Mouse (Mus musculus) adrenal gland, postnatal 36 days (tissue): ENCODE data around the gene Gm9913. TPM values are rescaled to one million over a fixed set of nuclear protein-coding genes. Genes with fewer than 3 reads are reported as not detected.

Experiments
- DNase-seq, 2 experiments: peaks; one replicate each; pipeline ENCODE4 v3.0.0; 2021; ENCODE audit warnings: mixed read lengths in 1 of 2
- long read RNA-seq, 2 experiments: library from polyadenylated mRNA; stranded (forward); transcript quantifications; one replicate each; pipeline ENCODE4 v2.0.0; 2021; ENCODE audit warnings: borderline sequencing depth in 2 of 2
- total RNA-seq, 2 experiments: library from RNA; stranded (reverse); gene quantifications; 2 replicates each; pipeline ENCODE4 v1.2.3; 2021

Gm9913 gene
- not detected for total RNA-seq
- long read RNA-seq, experiment 1 = 0 reads
- long read RNA-seq, experiment 2 = 0 reads

- DNase-seq = peak; percentile 64 to 69
Measured at GRCm38 (mm10) chr2:125505006-125505745, at the start of gene Gm9913. Gene Gm9913 (plus strand): TSS chr2:125505089.

DNA sequence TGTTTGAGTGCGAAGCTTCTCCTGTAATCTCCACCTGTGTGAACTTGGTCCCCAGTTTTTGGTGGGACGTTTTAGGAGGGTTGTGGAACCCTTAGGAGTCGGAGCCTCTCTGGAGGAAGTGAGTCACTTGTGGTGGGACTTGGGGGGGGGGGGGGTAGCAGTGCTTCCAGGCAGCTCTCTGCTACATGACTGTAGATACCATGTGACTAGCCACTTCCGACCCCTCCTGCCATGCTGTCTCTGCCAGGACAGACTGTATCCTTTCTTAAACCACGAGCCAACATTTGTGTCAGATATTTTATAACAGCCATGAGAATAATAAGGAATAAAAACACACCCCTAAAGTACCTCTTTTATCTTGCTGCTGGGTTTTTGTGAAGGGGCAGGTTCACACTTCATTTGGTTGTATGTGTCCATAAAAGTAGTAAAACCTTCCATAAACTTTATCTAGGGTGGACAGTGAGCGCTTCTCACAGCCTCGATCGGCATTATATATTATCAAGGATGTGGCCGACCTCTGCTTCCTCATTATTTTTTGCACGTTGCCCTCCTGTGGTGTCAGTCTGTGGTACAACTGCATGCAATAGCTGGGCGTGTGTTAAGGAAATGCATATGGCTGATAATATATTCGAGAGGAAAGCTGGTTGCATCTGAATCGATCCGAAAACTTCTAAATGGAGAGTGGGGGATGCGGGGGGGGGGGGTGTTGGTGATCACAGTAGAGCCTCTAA is 48.7 kb upstream of the Gm9913 start:
- DNase-seq = no peak

DNA sequence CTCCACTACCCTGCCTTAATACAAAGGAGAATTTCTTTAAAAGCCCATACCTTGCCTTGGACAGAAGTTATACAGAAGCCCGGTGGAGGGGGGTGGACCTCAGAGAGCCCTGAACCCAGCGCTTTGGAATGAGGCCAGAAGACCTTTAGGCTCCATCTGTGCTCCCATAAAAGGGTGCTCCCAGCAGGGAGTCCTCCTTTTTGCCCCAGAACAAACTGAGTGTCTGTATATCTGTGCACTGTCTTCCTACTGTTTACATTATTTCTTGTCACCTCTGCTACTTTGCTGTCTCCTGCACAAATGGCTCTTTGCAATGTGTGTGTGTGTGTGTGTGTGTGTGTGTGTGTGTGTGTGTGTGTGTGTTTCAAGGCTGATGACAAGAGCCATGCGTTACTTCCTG is 45.8 kb upstream of the Gm9913 start:
- no peak for DNase-seq

- no peak for DNase-seq
Measured at GRCm38 (mm10) chr2:125464036-125464435, 40.9 kb upstream of the Gm9913 start.

GRCm38 (mm10) chr2:125470553-125471295 is 34.2 kb upstream of the Gm9913 start:
- DNase-seq = peak; percentile 9 to 20

GRCm38 (mm10) chr2:125471721-125472120 is 33.2 kb upstream of the Gm9913 start:
- DNase-seq = no peak

DNA sequence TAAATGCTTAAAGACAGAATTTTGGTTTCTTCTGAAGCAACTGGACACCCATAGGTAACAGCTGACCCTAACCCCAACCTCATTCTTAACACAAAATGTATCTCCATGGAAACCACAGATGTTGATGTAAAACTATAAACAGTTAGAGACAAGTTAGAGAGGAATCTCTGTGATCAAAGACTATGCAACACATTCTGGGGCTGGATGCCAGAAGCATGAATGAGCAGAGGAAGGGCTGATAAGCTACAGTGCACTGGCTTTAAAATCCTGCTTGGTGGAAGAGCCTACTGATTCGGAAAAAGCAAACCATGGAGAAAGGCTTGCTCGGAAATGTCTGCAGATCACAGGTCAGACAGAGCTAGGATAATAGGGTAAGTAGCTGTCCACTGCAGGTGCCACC is 31.7 kb upstream of the Gm9913 start:
- peak in 1 of 2 experiments; percentile 25 for DNase-seq

GRCm38 (mm10) chr2:125474690-125475089 is 30.2 kb upstream of the Gm9913 start:
- DNase-seq = no peak

DNA sequence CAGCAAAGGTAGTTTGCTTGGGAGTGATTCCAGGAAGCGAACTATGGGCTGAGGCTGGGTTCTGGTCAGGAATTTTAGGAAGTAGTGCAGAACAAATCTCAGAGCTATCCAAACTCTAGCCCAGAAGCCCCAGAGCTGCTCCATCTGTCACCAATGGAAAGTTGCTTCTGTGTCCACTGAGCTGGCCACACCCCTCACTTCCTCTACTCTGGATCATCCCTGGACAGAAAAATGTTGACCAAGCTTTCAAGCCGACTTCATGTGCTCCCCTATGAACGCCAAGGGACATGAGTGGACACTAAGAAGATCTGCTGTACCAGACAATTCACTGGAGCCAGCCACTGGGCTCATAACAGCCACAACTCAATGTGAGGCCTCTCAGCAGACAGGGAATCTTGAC is 28.7 kb upstream of the Gm9913 start:
- DNase-seq = no peak

GRCm38 (mm10) chr2:125477367-125477766 is 27.5 kb upstream of the Gm9913 start:
- no peak for DNase-seq

- DNase-seq = no peak
Measured at GRCm38 (mm10) chr2:125478705-125479104, 26.2 kb upstream of the Gm9913 start.

DNA sequence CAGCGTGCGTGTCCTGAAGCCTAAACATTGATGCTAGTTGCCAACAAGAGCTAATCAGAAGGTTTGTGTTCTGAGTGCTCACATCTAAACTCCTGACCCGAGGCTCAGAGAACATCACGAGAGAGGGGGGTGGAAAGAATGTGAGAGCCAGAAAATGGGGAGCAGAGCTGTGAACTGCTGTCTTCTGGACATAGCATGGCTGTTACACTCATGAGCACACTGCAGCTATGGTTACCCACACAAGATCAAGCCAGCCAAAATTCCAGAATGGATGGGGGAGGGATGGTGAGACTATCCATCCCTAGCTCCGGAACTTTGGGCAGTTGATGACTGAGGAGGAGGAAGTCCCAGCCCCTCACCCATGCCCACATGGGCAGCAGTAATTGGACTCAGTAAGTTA is 24.8 kb upstream of the Gm9913 start:
- no peak for DNase-seq

DNA sequence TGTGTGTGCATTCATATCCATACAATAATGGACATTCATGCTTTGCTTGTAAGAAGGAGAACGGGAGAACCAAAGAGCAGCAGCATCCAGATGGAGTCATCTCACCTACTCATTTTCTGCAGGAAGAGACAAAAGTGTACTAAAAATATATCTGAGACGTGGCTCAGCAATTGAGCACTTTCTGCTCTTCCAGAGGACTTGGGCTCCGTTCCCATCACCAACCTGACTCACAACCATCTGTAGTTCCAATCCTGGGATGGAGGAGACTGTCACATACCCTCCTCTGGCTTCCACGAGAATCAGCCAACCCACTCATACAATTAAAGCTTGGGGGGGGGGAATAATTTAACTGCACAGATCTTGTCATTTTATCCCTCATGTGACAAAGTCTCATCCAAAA is 23.8 kb upstream of the Gm9913 start:
- DNase-seq = no peak

DNA sequence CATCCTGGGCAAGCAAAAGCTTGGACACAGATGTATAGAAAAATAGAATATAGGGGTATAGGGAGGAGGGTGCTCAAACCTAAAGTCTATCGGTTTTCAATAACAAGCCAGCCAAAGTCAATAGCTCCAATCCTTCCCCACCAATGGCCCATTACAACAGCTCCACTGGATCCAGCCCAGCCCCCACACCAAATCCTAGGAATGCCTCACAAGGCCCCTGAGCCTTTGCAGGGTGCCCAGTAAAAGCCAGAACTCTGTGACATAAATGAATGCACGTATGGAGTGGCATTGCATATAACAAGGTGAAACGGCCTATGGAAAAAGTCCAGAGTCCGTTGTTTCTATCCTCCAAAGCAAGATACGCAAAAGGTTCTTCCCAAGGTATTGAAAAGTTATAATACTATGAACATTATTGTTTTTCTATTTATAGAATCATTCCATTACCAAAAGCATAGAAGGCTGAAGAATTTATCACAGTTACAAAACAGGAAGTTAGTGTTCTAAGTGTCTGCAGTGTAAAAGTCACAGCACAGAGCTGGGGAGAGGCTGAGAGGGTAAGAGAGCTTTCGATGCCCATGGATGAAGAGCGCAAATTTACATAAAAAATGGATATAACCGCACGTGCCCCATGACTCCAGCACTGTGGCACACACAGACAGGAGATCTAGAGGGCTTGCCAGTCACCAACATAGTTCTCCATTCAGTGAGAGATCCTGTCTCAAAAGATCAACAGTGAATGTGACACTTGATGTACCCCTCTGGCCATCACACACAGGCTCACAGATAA is 23.2 kb upstream of the Gm9913 start:
- DNase-seq = no peak

DNA sequence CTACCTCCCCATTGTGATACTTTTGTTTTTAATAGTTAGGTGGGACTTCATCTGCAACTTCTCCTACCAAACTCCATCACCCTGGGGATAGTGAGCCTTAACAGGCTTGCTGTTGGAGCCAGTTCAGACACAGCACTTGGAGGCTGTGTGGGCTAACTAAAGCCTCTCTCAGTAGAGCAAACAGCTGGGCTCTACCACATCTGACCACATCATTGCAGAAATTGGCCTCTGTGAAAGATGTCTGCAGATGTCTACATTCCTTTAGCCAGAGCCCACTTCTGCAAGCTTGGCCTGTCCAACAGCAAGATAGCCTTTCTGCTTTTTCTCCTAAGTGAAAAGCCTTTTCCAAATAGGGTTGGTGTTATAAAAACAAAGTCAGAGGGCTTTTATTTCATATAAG is 20.7 kb upstream of the Gm9913 start:
- DNase-seq = no peak

DNA sequence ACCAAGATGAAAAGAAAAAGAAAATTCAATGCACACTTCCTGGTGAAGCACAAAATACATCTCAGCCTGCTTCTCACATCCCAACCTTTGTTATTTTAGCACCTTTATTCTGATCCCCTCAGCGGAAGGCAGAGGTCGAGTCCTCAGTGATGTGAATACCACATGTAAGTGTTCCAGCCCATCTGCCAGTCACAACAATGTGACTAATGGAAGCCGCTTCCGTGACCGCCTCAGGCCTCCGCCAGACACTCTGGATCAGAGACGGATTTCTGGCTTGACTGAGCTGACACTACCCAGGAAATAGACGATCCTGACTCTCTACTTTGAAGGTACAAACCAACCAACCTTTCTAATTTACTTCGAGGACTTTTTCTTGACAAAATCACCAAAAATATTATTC is 20.0 kb upstream of the Gm9913 start:
- DNase-seq = no peak

GRCm38 (mm10) chr2:125489979-125490378 is 14.9 kb upstream of the Gm9913 start:
- no peak for DNase-seq

- no peak for DNase-seq
Measured at GRCm38 (mm10) chr2:125492050-125492900, 12.6 kb upstream of the Gm9913 start.

GRCm38 (mm10) chr2:125494291-125494690 is 10.6 kb upstream of the Gm9913 start:
- DNase-seq = no peak

DNA sequence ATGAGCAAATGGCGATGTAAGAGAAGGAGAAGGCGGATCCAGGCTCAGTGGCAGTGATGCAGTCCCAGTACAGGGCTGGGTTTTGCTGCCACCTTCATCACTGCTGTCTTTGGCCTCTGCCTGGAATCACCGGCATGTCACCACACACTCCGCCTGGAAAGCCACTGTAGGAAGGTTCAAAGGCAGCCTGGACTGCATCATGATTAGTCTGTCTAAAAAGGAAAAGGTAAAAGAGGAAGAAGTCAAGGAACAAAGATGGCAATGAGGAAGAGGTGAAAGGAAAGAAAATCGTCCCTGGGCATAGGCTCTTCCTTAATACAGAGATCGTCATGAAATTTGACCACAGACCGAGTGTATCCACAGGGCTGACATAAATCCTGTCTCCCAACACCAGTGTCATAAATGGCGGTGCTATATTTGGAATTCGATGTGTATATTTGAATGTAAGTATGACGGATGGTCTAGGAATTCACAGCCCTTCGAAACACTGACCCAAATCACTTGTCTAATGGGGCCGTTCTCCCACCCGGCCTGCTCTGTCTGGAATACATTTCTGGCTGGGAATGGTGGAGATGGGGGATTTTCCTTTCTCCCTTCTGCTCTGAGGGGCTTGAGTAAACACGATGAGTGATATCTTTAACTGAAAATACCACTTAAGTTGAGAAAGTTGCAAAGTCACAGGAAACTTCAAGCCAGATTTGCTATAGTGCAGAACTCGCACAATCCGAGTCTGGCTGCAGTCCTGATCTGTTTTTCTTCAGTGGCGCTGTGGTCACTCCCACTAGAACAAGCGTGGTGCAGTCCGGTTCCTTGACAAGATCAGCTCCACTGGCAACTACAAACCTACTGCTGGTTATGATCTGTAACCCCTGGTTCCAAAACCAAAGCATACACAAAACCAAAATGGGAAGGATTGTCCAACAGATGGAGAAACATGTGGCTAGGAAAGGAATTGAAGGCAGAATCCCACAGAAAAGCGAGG is 9.8 kb upstream of the Gm9913 start:
- DNase-seq = no peak
